Mouse (Mus musculus) kidney, adult 9 months (tissue): ENCODE results near the gene Emp1.

Experiments used
- DNase-seq: peaks from one replicate; pipeline ENCODE4 v3.0.0; 2022

The Emp1 gene

GRCm38 (mm10) chr6:135362459-135363159, at the start of gene Emp1:
Gene Emp1, plus strand, starts transcription at chr6:135362545.
- DNase-seq = peak; percentile 78

- DNase-seq = no peak
These were observed 48.4 kb upstream of the Emp1 start for GRCm38 (mm10) chr6:135313981-135314380.

DNA sequence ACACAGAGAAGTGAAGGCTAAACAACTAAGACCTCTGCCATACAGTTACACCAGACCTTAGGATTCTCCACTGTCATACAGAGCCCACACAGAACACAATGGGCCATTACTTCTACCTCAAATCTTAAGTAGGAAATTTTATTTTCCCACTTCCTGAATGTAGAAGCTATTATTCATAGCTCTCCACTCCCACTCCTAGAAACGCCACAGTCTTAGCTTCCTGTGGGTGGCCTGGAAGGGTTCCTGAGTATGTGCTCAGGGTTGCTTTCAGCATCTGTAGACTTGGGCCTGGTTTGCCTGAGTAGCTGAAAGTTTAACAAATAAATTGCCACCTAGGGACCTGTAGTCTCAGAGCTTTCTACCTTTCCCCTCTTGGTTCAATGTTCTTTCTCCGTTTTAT, 46.2 kb upstream of the Emp1 start:
- no peak for DNase-seq

DNA sequence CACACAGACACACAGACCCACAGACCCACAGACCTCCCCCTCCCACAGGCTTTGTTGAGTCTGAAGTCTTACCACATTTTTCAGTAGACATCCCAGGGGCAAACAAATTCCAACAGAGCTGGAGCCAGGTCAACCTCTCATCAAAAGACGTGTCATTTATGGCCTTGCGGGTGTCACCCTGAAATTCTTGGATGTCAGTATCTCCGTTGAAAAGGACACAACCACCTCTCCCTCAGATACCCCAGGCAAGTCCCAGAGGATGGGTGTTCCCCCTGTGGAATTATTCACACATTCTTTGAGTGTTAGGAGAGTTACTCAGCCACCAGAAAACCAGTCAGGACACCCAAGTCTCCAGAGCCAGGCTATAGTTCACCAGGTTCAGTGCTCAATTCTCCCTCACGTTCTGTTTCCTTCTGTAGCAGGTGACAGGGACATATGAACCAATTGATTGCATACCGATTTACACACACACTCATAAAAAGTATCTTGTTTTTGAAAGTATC, 42.9 kb upstream of the Emp1 start:
- no peak for DNase-seq

- DNase-seq = peak; percentile 14
These were observed 39.6 kb upstream of the Emp1 start for GRCm38 (mm10) chr6:135322749-135323148.

GRCm38 (mm10) chr6:135323311-135323982, 38.9 kb upstream of the Emp1 start:
- peak; percentile 47 for DNase-seq

- no peak for DNase-seq
These were observed 38.2 kb upstream of the Emp1 start for GRCm38 (mm10) chr6:135324111-135324510.

GRCm38 (mm10) chr6:135324686-135325300, 37.6 kb upstream of the Emp1 start:
- no peak for DNase-seq

DNA sequence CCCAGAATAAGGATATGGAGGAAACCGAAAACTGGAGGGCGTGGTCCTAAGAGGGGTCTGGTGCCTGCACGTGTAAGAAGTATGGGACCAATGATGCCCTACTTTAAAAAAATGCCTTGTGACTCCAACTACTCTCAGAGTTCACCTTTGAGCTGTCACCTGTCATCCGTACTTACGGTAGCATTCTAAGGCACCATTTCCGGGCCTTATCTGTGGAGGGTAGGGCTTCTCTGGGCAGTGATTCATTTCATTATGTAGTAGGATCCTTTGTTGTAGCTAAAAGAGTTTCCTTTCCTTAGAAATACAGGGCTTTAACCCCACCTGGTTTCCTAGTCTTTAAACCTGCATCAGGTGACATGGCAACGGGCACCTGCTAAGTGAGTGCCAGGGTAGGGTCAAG, 35.5 kb upstream of the Emp1 start:
- DNase-seq = no peak

- DNase-seq = no peak
These were observed 30.4 kb upstream of the Emp1 start for GRCm38 (mm10) chr6:135331916-135332315.

- peak; percentile 43 for DNase-seq
These were observed 29.5 kb upstream of the Emp1 start for GRCm38 (mm10) chr6:135332737-135333281.

DNA sequence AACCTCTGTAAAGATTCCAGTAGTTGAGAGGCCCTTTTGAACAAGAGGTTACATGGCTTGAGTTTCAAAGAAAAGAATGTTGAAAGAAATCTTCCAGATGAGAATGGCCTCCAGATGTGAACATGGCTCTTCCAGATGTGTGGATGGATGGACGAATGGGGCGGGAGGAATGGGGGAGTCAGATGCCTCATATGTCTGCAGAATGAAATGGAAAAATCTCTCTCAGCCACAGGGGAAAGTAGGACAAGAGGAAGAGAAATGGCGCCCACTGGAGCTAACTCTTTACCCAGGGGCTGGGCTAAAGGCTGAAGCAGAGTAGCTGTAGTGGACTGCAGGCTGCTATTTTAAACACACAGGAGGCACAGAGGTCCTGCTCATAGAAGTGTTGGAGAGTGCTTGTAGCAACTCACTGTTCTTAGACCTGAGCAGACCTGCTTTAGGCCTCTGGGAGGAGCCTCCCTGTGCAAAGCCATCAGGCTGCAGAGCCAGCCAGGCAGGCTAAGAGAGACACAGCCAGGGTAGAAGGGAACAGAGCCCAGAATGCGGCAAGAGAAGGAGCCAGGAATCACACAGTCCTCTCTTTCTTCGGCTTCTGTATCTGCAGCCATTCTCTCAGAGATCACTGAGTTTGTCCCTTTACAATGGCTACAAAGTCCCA, 28.2 kb upstream of the Emp1 start:
- DNase-seq = peak; percentile 20

DNA sequence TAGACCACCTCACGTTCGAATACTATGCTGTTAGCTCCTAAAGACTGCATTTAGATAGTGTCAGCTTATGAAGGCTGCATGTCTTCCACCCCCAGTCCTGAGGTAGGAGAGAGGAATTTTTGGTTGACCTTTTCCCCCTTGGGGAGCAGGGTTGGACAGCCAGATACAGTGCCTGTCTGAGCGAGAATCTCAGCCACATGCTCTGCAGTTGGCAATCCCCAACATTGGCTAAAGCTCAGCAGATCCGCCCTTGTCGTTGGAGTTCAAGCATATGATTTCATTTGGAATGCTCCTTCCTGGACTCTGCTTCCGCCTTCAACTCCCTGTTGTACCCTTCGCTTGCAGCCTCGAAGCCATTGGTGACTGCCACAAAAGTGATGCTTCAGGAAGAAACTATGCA, 26.0 kb upstream of the Emp1 start:
- no peak for DNase-seq

- DNase-seq = peak; percentile 36
These were observed 21.8 kb upstream of the Emp1 start for GRCm38 (mm10) chr6:135340355-135341075.

- DNase-seq = no peak
These were observed 21.3 kb upstream of the Emp1 start for GRCm38 (mm10) chr6:135341076-135341378.

GRCm38 (mm10) chr6:135351638-135352302, 10.6 kb upstream of the Emp1 start:
- peak; percentile 89 for DNase-seq

GRCm38 (mm10) chr6:135352537-135352936, 9.8 kb upstream of the Emp1 start:
- no peak for DNase-seq

GRCm38 (mm10) chr6:135354953-135355352, 7.4 kb upstream of the Emp1 start:
- no peak for DNase-seq

DNA sequence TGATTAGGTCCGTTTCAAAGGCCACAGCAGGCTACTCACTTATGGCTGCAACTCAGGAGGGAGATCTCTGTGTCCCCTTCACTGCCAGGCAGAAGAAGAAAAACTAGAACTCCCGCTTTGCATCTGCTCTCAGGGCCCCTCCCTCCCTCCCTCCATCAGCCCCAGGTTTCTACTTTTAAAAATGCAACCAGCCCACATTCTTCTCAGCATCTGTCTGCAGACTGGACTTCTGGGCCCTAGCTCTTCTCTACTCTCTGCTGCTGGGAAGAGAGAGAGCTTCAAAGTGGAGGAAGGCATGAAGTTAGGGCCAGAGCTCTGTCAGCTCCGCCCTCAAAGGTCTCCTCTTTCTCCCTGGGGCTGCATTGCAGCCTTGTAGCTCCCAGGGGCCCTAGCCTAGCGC, 2.0 kb upstream of the Emp1 start:
- DNase-seq = no peak

- DNase-seq = no peak
These were observed 267 bp upstream of the Emp1 start for GRCm38 (mm10) chr6:135362098-135362458.

GRCm38 (mm10) chr6:135363344-135364040, 1.1 kb downstream of the Emp1 start:
- no peak for DNase-seq
